Mouse (Mus musculus): ENCODE data around the gene Setd1b. TPM values are rescaled to one million over a fixed set of nuclear protein-coding genes. Genes with fewer than 3 reads are reported as not detected.
A peak's percentile ranks its signal among the peaks of the same experiment; 100 is the strongest.

Gene Setd1b
- polyA plus RNA-seq, 1 experiment from 2014 or later: 10.4 TPM

- peak overlapping the region; percentile 99; the same call in 1 of the 2 replicates for H3K27ac ChIP-seq
- 4% methylated on average over 17 of the region's 17 CpGs for WGBS
- no peaks in the 10 kb centered on the region for H3K27me3 ChIP-seq
- H3K4me3 ChIP-seq: peak overlapping the region; percentile 88
- no peak for ATAC-seq (ENCODE audit: insufficient number of reproducible peaks, low FRiP score, low TSS enrichment, low read depth)
- peaks cover 35% of the 10 kb centered on the region for H3K36me3 ChIP-seq
- peak overlapping the region; percentile 94 for H3K4me2 ChIP-seq
- H3K9ac ChIP-seq: peak overlapping the region; percentile 100
- peaks cover 45% of the 10 kb centered on the region for H3K4me1 ChIP-seq
- H3K9me3 ChIP-seq: no peaks in the 10 kb centered on the region
Observed at GRCm38 (mm10) chr5:123143971-123144745, 2.2 kb downstream of the Setd1b start.

- H3K27ac ChIP-seq: no peak overlapping the region
- peak overlapping the region; percentile 23; the same call in 1 of the 2 replicates for H3K9ac ChIP-seq
- peaks cover 37% of the 10 kb centered on the region for H3K36me3 ChIP-seq
- peak overlapping the region; percentile 94 for H3K4me2 ChIP-seq
- H3K27me3 ChIP-seq: no peaks in the 10 kb centered on the region
- no peaks in the 10 kb centered on the region for H3K9me3 ChIP-seq
- WGBS: 35% methylated on average over 20 of the region's 20 CpGs
- no peak for ATAC-seq (ENCODE audit: insufficient number of reproducible peaks, low FRiP score, low TSS enrichment, low read depth)
- H3K4me3 ChIP-seq: peak overlapping the region; percentile 88
- H3K4me1 ChIP-seq: peaks cover 53% of the 10 kb centered on the region
Observed at GRCm38 (mm10) chr5:123144746-123145590, 3.0 kb downstream of the Setd1b start.

- Histone ChIP-seq H3K9me3 (no peaks in the 10 kb centered on the region), H3K4me1 (peaks cover 66% of the 10 kb centered on the region), H3K4me3 (no peak overlapping the region), H3K27me3 (no peaks in the 10 kb centered on the region), H3K36me3 (peaks cover 46% of the 10 kb centered on the region), H3K9ac (no peak overlapping the region), H3K4me2 (no peak overlapping the region), H3K27ac (no peak overlapping the region)
- no peak for ATAC-seq (ENCODE audit: insufficient number of reproducible peaks, low FRiP score, low TSS enrichment, low read depth)
- WGBS: 84% methylated on average over 11 of the region's 11 CpGs
Observed at GRCm38 (mm10) chr5:123146357-123146756, 4.4 kb downstream of the Setd1b start.

GRCm38 (mm10) chr5:123147569-123147968 lies 5.6 kb downstream of the Setd1b start:
- no peaks in the 10 kb centered on the region for H3K9me3 ChIP-seq
- no peak overlapping the region for H3K9ac ChIP-seq
- no peak for ATAC-seq (ENCODE audit: insufficient number of reproducible peaks, low FRiP score, low TSS enrichment, low read depth)
- no peaks in the 10 kb centered on the region for H3K27me3 ChIP-seq
- H3K27ac ChIP-seq: no peak overlapping the region
- H3K36me3 ChIP-seq: peaks cover 57% of the 10 kb centered on the region
- H3K4me2 ChIP-seq: no peak overlapping the region
- no peak overlapping the region for H3K4me3 ChIP-seq
- 82% methylated on average over 17 of the region's 17 CpGs for WGBS
- peaks cover 70% of the 10 kb centered on the region for H3K4me1 ChIP-seq

GRCm38 (mm10) chr5:123148073-123148722 lies 6.2 kb downstream of the Setd1b start:
- no peak overlapping the region for H3K4me3 ChIP-seq
- 0 out of 2 replicates have a peak overlapping the region, but pooled peaks have one; percentile 11 for H3K27ac ChIP-seq
- no peaks in the 10 kb centered on the region for H3K9me3 ChIP-seq
- peaks cover 64% of the 10 kb centered on the region for H3K36me3 ChIP-seq
- peaks cover 70% of the 10 kb centered on the region for H3K4me1 ChIP-seq
- 85% methylated on average over 25 of the region's 25 CpGs for WGBS
- H3K9ac ChIP-seq: no peak overlapping the region
- no peaks in the 10 kb centered on the region for H3K27me3 ChIP-seq
- no peak overlapping the region for H3K4me2 ChIP-seq
- ATAC-seq (ENCODE audit: insufficient number of reproducible peaks, low FRiP score, low TSS enrichment, low read depth): no peak

- H3K4me3 ChIP-seq: peak overlapping the region; percentile 36
- WGBS: 5% methylated on average over 19 of the region's 19 CpGs
- H3K27me3 ChIP-seq: no peaks in the 10 kb centered on the region
- H3K36me3 ChIP-seq: peaks cover 74% of the 10 kb centered on the region
- peaks cover 58% of the 10 kb centered on the region for H3K4me1 ChIP-seq
- H3K9ac ChIP-seq: no peak overlapping the region
- no peaks in the 10 kb centered on the region for H3K9me3 ChIP-seq
- peak overlapping the region; percentile 51 for H3K4me2 ChIP-seq
- ATAC-seq (ENCODE audit: insufficient number of reproducible peaks, low FRiP score, low TSS enrichment, low read depth): peak; percentile 83
- peak overlapping the region; percentile 13; the same call in 1 of the 2 replicates for H3K27ac ChIP-seq
Observed at GRCm38 (mm10) chr5:123149451-123150400, 7.7 kb downstream of the Setd1b start.

GRCm38 (mm10) chr5:123150641-123151040 lies 8.6 kb downstream of the Setd1b start:
- H3K4me1 ChIP-seq: peaks cover 49% of the 10 kb centered on the region
- H3K36me3 ChIP-seq: peaks cover 76% of the 10 kb centered on the region
- H3K9me3 ChIP-seq: no peaks in the 10 kb centered on the region
- H3K27ac ChIP-seq: 0 out of 2 replicates have a peak overlapping the region, but pooled peaks have one; percentile 30
- ATAC-seq (ENCODE audit: insufficient number of reproducible peaks, low FRiP score, low TSS enrichment, low read depth): no peak
- H3K4me3 ChIP-seq: peak overlapping the region; percentile 36
- no peak overlapping the region for H3K9ac ChIP-seq
- 33% methylated on average over 7 of the region's 7 CpGs for WGBS
- H3K4me2 ChIP-seq: peak overlapping the region; percentile 51
- H3K27me3 ChIP-seq: no peaks in the 10 kb centered on the region

GRCm38 (mm10) chr5:123151077-123151476 lies 9.1 kb downstream of the Setd1b start:
- peak overlapping the region; percentile 36; the same call in 1 of the 2 replicates for H3K4me3 ChIP-seq
- WGBS: 37% methylated on average over 7 of the region's 7 CpGs
- ATAC-seq (ENCODE audit: insufficient number of reproducible peaks, low FRiP score, low TSS enrichment, low read depth): no peak
- 0 out of 2 replicates have a peak overlapping the region, but pooled peaks have one; percentile 30 for H3K27ac ChIP-seq
- H3K4me1 ChIP-seq: peaks cover 44% of the 10 kb centered on the region
- peaks cover 76% of the 10 kb centered on the region for H3K36me3 ChIP-seq
- no peaks in the 10 kb centered on the region for H3K27me3 ChIP-seq
- peak overlapping the region; percentile 51 for H3K4me2 ChIP-seq
- no peaks in the 10 kb centered on the region for H3K9me3 ChIP-seq
- no peak overlapping the region for H3K9ac ChIP-seq

GRCm38 (mm10) chr5:123151707-123152362 lies 9.8 kb downstream of the Setd1b start:
- H3K27ac ChIP-seq: no peak overlapping the region
- peaks cover 42% of the 10 kb centered on the region for H3K4me1 ChIP-seq
- peaks cover 73% of the 10 kb centered on the region for H3K36me3 ChIP-seq
- H3K27me3 ChIP-seq: no peaks in the 10 kb centered on the region
- 90% methylated on average over 18 of the region's 19 CpGs for WGBS
- H3K4me2 ChIP-seq: no peak overlapping the region
- no peak for ATAC-seq (ENCODE audit: insufficient number of reproducible peaks, low FRiP score, low TSS enrichment, low read depth)
- H3K9ac ChIP-seq: no peak overlapping the region
- no peaks in the 10 kb centered on the region for H3K9me3 ChIP-seq
- H3K4me3 ChIP-seq: no peak overlapping the region

- ATAC-seq (ENCODE audit: insufficient number of reproducible peaks, low FRiP score, low TSS enrichment, low read depth): no peak
- no peak overlapping the region for H3K4me3 ChIP-seq
- H3K4me2 ChIP-seq: no peak overlapping the region
- peaks cover 38% of the 10 kb centered on the region for H3K4me1 ChIP-seq
- no peak overlapping the region for H3K27ac ChIP-seq
- WGBS: 81% methylated on average over 1 of the region's 1 CpGs
- no peaks in the 10 kb centered on the region for H3K27me3 ChIP-seq
- H3K36me3 ChIP-seq: peaks cover 73% of the 10 kb centered on the region
- H3K9me3 ChIP-seq: no peaks in the 10 kb centered on the region
- H3K9ac ChIP-seq: no peak overlapping the region
Observed at GRCm38 (mm10) chr5:123152901-123153300, 10.9 kb downstream of the Setd1b start.
